Mouse (Mus musculus): ENCODE data around the gene Esp15. TPM values are rescaled to one million over a fixed set of nuclear protein-coding genes. Genes with fewer than 3 reads are reported as not detected.
"Not testable (repeated sequence)": the region's sequence is repeated elsewhere in the genome, so short reads cannot be mapped to it uniquely, and the experiment has no call there.

Gene Esp15
- not detected for total RNA-seq (2021)

GRCm38 (mm10) chr17:39640654-39641053 is at the start of gene Esp15:
Gene Esp15, plus strand, starts transcription at chr17:39640954.
- not testable (repeated sequence) for DNase-seq

- DNase-seq, result no peak
Observed at GRCm38 (mm10) chr17:39591550-39591949, 49.2 kb upstream of the Esp15 start.

Other genes starting within 250 kb of the Esp15 start
- not detected for gene Esp18, start 234.6 kb upstream of the Esp15 start, total RNA-seq (2021)
- gene Esp16, start 104.8 kb upstream of the Esp15 start, total RNA-seq (2021), result not detected

Measured in heart, postnatal 4 days (tissue).